Mouse (Mus musculus): ENCODE measurements around the gene Tmem252.

- TF ChIP-seq POLR2A (IDR thresholded peaks at IDR 0.05; ENCODE audit: borderline replicate concordance, extremely low read depth, low read depth, low read length) (no peak), CTCF (IDR thresholded peaks at IDR 0.05; ENCODE audit: insufficient read depth, low read length) (no peak)
Observed at GRCm38 (mm10) chr19:24689531-24689930, 15.7 kb downstream of the Tmem252 start.
